ENCODE assay signal across 17 mouse cellular contexts in genomic region chr8:72133507-72133906, GRCm38 (mm10). TPM values are rescaled to one million over a fixed set of nuclear protein-coding genes. Genes with fewer than 3 reads are reported as not detected.
A peak's percentile ranks its signal among the peaks of the same experiment; 100 is the strongest.
DNase-seq lines count a peak whose midpoint lies in the region; ATAC-seq lines count a peak whose summit lies in the region.
"Had no signal": no experiment of that assay in that cellular context is flagged by ENCODE, and none has a peak within 500 bp of the region (broad histone marks: within the 10 kb centered on the region; RNA-seq: fewer than 3 reads in every experiment).

No protein-coding gene starts in this region.

- no peak overlapping the region for H3K9ac ChIP-seq in heart, embryonic 12.5 days
- H3K9ac ChIP-seq: forebrain, embryonic 15.5 days; hindbrain, embryonic 13.5 days had no signal

- no peak overlapping the region for H3K4me3 ChIP-seq in heart, embryonic 12.5 days
- no peak overlapping the region for H3K4me3 ChIP-seq in limb, embryonic 10.5 days
- H3K4me3 ChIP-seq: forebrain, embryonic 15.5 days; gastrocnemius, adult 2 months; hindbrain, embryonic 13.5 days had no signal

- peak overlapping the region; percentile 45 for H3K27ac ChIP-seq in heart, embryonic 12.5 days (ENCODE audit: poor library complexity, severe bottlenecking)
- no peak overlapping the region for H3K27ac ChIP-seq in limb, embryonic 10.5 days
- H3K27ac ChIP-seq: forebrain, embryonic 15.5 days; gastrocnemius, adult 2 months; hindbrain, embryonic 13.5 days had no signal

- 3% methylated on average over 1 of the region's 1 CpGs for WGBS in heart, embryonic 12.5 days
- 59% methylated on average over 1 of the region's 1 CpGs for WGBS in limb, embryonic 10.5 days

- DNase-seq in heart, adult 8-10 months (ENCODE audit: low spot score) = no peak
- peak; percentile 30 for DNase-seq in kidney, postnatal 10 days
- no peak for DNase-seq in kidney, adult 11 months
- DNase-seq in MEL-GATA-1-ER (ENCODE audit: extremely low read depth, low read depth) (peak; percentile 51), liver (peak; percentile 15)
- no peak for DNase-seq in thymus, adult 18-20 months
- no peak for DNase-seq in limb, embryonic 10.5 days (ENCODE audit: low spot score)
- DNase-seq: cerebellum, adult 11-12 months; gastrocnemius, adult 2 months; midbrain, embryonic 14.5 days; right cerebral cortex, postnatal 4 days had no signal

- no peaks in the 10 kb centered on the region for H3K27me3 ChIP-seq in heart, embryonic 12.5 days (replicated peaks)
- no peaks in the 10 kb centered on the region for H3K27me3 ChIP-seq in limb, embryonic 10.5 days (ENCODE audit: low read depth, poor library complexity, severe bottlenecking)
- H3K27me3 ChIP-seq: forebrain, embryonic 15.5 days; hindbrain, embryonic 13.5 days had no signal

- H3K4me1 ChIP-seq in heart, embryonic 12.5 days (replicated peaks) = peaks cover 27% of the 10 kb centered on the region
- peaks cover 39% of the 10 kb centered on the region for H3K4me1 ChIP-seq in limb, embryonic 10.5 days

- H3K36me3 ChIP-seq in heart, embryonic 12.5 days = peaks cover 8% of the 10 kb centered on the region
- peaks cover 11% of the 10 kb centered on the region for H3K36me3 ChIP-seq in limb, embryonic 10.5 days

- no peak overlapping the region for H3K4me2 ChIP-seq in heart, embryonic 12.5 days
- H3K4me2 ChIP-seq: forebrain, embryonic 15.5 days; hindbrain, embryonic 13.5 days had no signal

- H3K9me3 ChIP-seq in heart, embryonic 12.5 days (replicated peaks) = no peaks in the 10 kb centered on the region
- H3K9me3 ChIP-seq in limb, embryonic 10.5 days (replicated peaks) = no peaks in the 10 kb centered on the region
- H3K9me3 ChIP-seq: forebrain, embryonic 15.5 days; hindbrain, embryonic 13.5 days had no signal

- peak; percentile 20; the same call in 1 of the 2 replicates for ATAC-seq in heart, embryonic 12.5 days (ENCODE audit: insufficient number of reproducible peaks, low FRiP score)
- ATAC-seq: forebrain, embryonic 15.5 days; intestine, postnatal 0 days had no signal

RNA-seq across cellular contexts. Expression of gene Tpm4, which starts 1.3 kb away (rescaled TPM):
- polyA plus RNA-seq in heart, embryonic 12.5 days (2016; fragmentation: Nextera tagmentation; extraction: Ambion mirVana) = 399 and 414 TPM in 2 replicates
- 100 to 1,000 TPM in 1 of 4 experiments, 10 to 100 TPM in 3; 58.6 to 106 (median 81.9) TPM for total RNA-seq in heart, adult 8-10 months (2022)
- polyA plus RNA-seq in limb, embryonic 10.5 days (2016; fragmentation: Nextera tagmentation; extraction: Ambion mirVana) = 828 and 829 TPM in 2 replicates

RNA-seq across cellular contexts. Expression of gene Olfr374, which starts 26.7 kb away (rescaled TPM):
- polyA plus RNA-seq in heart, embryonic 12.5 days (2016; fragmentation: Nextera tagmentation; extraction: Ambion mirVana) = 0.14 TPM in 1 of 2 replicates, not detected in the other
- not detected for total RNA-seq in heart, adult 8-10 months (2022)
- 0.04 TPM in 1 of 2 replicates, not detected in the other for polyA plus RNA-seq in limb, embryonic 10.5 days (2016; fragmentation: Nextera tagmentation; extraction: Ambion mirVana)
- total RNA-seq: gastrocnemius, adult 2 months; layer of hippocampus, postnatal 14 days; left cerebral cortex, postnatal 25 days had no signal
- polyA plus RNA-seq: forebrain, embryonic 15.5 days; intestine, postnatal 0 days; midbrain, embryonic 14.5 days had no signal

RNA-seq across cellular contexts. Expression of gene Rab8a, which starts 27.5 kb away (rescaled TPM):
- 72.5 and 77.5 TPM in 2 replicates for polyA plus RNA-seq in heart, embryonic 12.5 days (2016; fragmentation: Nextera tagmentation; extraction: Ambion mirVana)
- total RNA-seq in heart, adult 8-10 months (2022) = 10 to 100 TPM; 14.6 to 25.3 (median 19.5) TPM
- 137 and 139 TPM in 2 replicates for polyA plus RNA-seq in limb, embryonic 10.5 days (2016; fragmentation: Nextera tagmentation; extraction: Ambion mirVana)

RNA-seq across cellular contexts. Expression of gene Olfr373, which starts 50.5 kb away (rescaled TPM):
- polyA plus RNA-seq in heart, embryonic 12.5 days (2016; fragmentation: Nextera tagmentation; extraction: Ambion mirVana) = not detected in 2 replicates
- not detected for total RNA-seq in heart, adult 8-10 months (2022)
- polyA plus RNA-seq in limb, embryonic 10.5 days (2016; fragmentation: Nextera tagmentation; extraction: Ambion mirVana) = 0.04 TPM in 1 of 2 replicates, not detected in the other
- total RNA-seq: gastrocnemius, adult 2 months; layer of hippocampus, postnatal 14 days; left cerebral cortex, postnatal 25 days had no signal
- polyA plus RNA-seq: forebrain, embryonic 15.5 days; hindbrain, embryonic 13.5 days; midbrain, embryonic 14.5 days had no signal

RNA-seq across cellular contexts. Expression of gene Hsh2d, which starts 55.9 kb away (rescaled TPM):
- polyA plus RNA-seq in heart, embryonic 12.5 days (2016; fragmentation: Nextera tagmentation; extraction: Ambion mirVana) = 0.09 TPM in 1 of 2 replicates, not detected in the other
- total RNA-seq in heart, adult 8-10 months (2022) = not detected
- not detected in 2 replicates for polyA plus RNA-seq in limb, embryonic 10.5 days (2016; fragmentation: Nextera tagmentation; extraction: Ambion mirVana)
- total RNA-seq: gastrocnemius, adult 2 months; layer of hippocampus, postnatal 14 days; left cerebral cortex, postnatal 25 days had no signal
- polyA plus RNA-seq: forebrain, embryonic 15.5 days; hindbrain, embryonic 13.5 days; midbrain, embryonic 14.5 days had no signal

Comparison
In these comparisons a context has a peak if more than half of its experiments do, and no peak if none do; other contexts are left out.
1. DNase-seq: peak in kidney, postnatal 10 days (single experiment), MEL-GATA-1-ER (single experiment) and liver (single experiment); none in heart, adult 8-10 months (single experiment), kidney, adult 11 months (single experiment), thymus, adult 18-20 months (0 of 2) and limb, embryonic 10.5 days (single experiment).